Mouse (Mus musculus) adrenal gland, adult 8-10 months (tissue): ENCODE measurements around the gene Sh3bgrl. TPM values are rescaled to one million over a fixed set of nuclear protein-coding genes. Genes with fewer than 3 reads are reported as not detected.
"Not testable (repeated sequence)": the region's sequence is repeated elsewhere in the genome, so short reads cannot be mapped to it uniquely, and the experiment has no call there.

Experiments used
- DNase-seq: peaks from one replicate; pipeline ENCODE4 v3.0.0; 2022
- total RNA-seq, 4 experiments: library from RNA; stranded (reverse); gene quantifications; 2 replicates each; pipeline ENCODE4 v1.2.4; 2022

Gene Sh3bgrl
- 100 to 1,000 TPM in 3 of 4 experiments, 10 to 100 TPM in 1; 84.8 to 157 (median 120) TPM for total RNA-seq

- DNase-seq = peak; percentile 70
Observed at GRCm38 (mm10) chrX:109095245-109096242, at the start of gene Sh3bgrl. Sh3bgrl (plus strand) TSS chrX:109095365.

- DNase-seq = no peak
Observed at GRCm38 (mm10) chrX:109047773-109048172, 47.4 kb upstream of the Sh3bgrl start.

GRCm38 (mm10) chrX:109071719-109072118 is 23.4 kb upstream of the Sh3bgrl start:
- no peak for DNase-seq

GRCm38 (mm10) chrX:109075716-109076115 is 19.4 kb upstream of the Sh3bgrl start:
- no peak for DNase-seq

- DNase-seq = no peak
Observed at GRCm38 (mm10) chrX:109076355-109076754, 18.8 kb upstream of the Sh3bgrl start.

- not testable (repeated sequence) for DNase-seq
Observed at GRCm38 (mm10) chrX:109079354-109079753, 15.8 kb upstream of the Sh3bgrl start.

- DNase-seq = no peak
Observed at GRCm38 (mm10) chrX:109087073-109087472, 8.1 kb upstream of the Sh3bgrl start.

GRCm38 (mm10) chrX:109094800-109095199 is 365 bp upstream of the Sh3bgrl start:
- no peak for DNase-seq

GRCm38 (mm10) chrX:109098511-109098910 is 3.3 kb downstream of the Sh3bgrl start:
- DNase-seq = no peak

GRCm38 (mm10) chrX:109100441-109100840 is 5.3 kb downstream of the Sh3bgrl start:
- no peak for DNase-seq

GRCm38 (mm10) chrX:109108117-109108805 is 13.1 kb downstream of the Sh3bgrl start:
- DNase-seq = no peak

- DNase-seq = no peak
Observed at GRCm38 (mm10) chrX:109112885-109113284, 17.7 kb downstream of the Sh3bgrl start.

GRCm38 (mm10) chrX:109113401-109114280 is 18.5 kb downstream of the Sh3bgrl start:
- DNase-seq = no peak

- no peak for DNase-seq
Observed at GRCm38 (mm10) chrX:109119829-109120826, 25.0 kb downstream of the Sh3bgrl start.

GRCm38 (mm10) chrX:109121161-109121560 is 26.0 kb downstream of the Sh3bgrl start:
- no peak for DNase-seq

GRCm38 (mm10) chrX:109122670-109123069 is 27.5 kb downstream of the Sh3bgrl start:
- no peak for DNase-seq

GRCm38 (mm10) chrX:109123762-109124161 is 28.6 kb downstream of the Sh3bgrl start:
- no peak for DNase-seq

- DNase-seq = no peak
Observed at GRCm38 (mm10) chrX:109126847-109127246, 31.7 kb downstream of the Sh3bgrl start.

- DNase-seq = no peak
Observed at GRCm38 (mm10) chrX:109127551-109128088, 32.5 kb downstream of the Sh3bgrl start.

GRCm38 (mm10) chrX:109130066-109130465 is 34.9 kb downstream of the Sh3bgrl start:
- no peak for DNase-seq

- no peak for DNase-seq
Observed at GRCm38 (mm10) chrX:109131834-109132233, 36.7 kb downstream of the Sh3bgrl start.
